Mouse (Mus musculus): ENCODE measurements at regions not wholly inside any gene's neighbourhood (a gene's known extent, or its start where the extent isn't known, plus 50 kb on each side); places are given as distances from the start of the nearest gene placed in this dataset.
"Not testable (repeated sequence)": the region's sequence is repeated elsewhere in the genome, so short reads cannot be mapped to it uniquely, and the experiment has no call there.

- H3K27me3 ChIP-seq (ENCODE audit: control insufficient read depth, insufficient read depth, low read length, poor library complexity, severe bottlenecking); H3K36me3 ChIP-seq (ENCODE audit: control insufficient read depth, insufficient read depth, low read length, poor library complexity, severe bottlenecking); H3K27ac ChIP-seq (ENCODE audit: insufficient read depth, low read length); H3K4me1 ChIP-seq (ENCODE audit: control insufficient read depth, insufficient read depth, low read length); H3K9ac ChIP-seq (ENCODE audit: low read depth, poor library complexity, severe bottlenecking); H3K9me3 ChIP-seq (replicated peaks; ENCODE audit: control insufficient read depth, insufficient read depth, low read length, poor library complexity, severe bottlenecking); H3K4me3 ChIP-seq (ENCODE audit: low read depth, low read length): not testable (repeated sequence)
Observed at GRCm38 (mm10) chr17:13432256-13432655, 77.9 kb downstream of the Tcp10c start.

- not testable (repeated sequence) for H3K9me3 ChIP-seq (replicated peaks; ENCODE audit: control insufficient read depth, insufficient read depth, low read length, poor library complexity, severe bottlenecking); H3K27me3 ChIP-seq (ENCODE audit: control insufficient read depth, insufficient read depth, low read length, poor library complexity, severe bottlenecking); H3K36me3 ChIP-seq (ENCODE audit: control insufficient read depth, insufficient read depth, low read length, poor library complexity, severe bottlenecking); H3K9ac ChIP-seq (ENCODE audit: low read depth, poor library complexity, severe bottlenecking); H3K4me3 ChIP-seq (ENCODE audit: low read depth, low read length); H3K4me1 ChIP-seq (ENCODE audit: control insufficient read depth, insufficient read depth, low read length); H3K27ac ChIP-seq (ENCODE audit: insufficient read depth, low read length)
Observed at GRCm38 (mm10) chr17:13434146-13434545, 79.8 kb downstream of the Tcp10c start.

GRCm38 (mm10) chr17:13438790-13439189, 84.4 kb downstream of the Tcp10c start:
- not testable (repeated sequence) for H3K27me3 ChIP-seq (ENCODE audit: control insufficient read depth, insufficient read depth, low read length, poor library complexity, severe bottlenecking); H3K9me3 ChIP-seq (replicated peaks; ENCODE audit: control insufficient read depth, insufficient read depth, low read length, poor library complexity, severe bottlenecking); H3K9ac ChIP-seq (ENCODE audit: low read depth, poor library complexity, severe bottlenecking); H3K4me1 ChIP-seq (ENCODE audit: control insufficient read depth, insufficient read depth, low read length); H3K4me3 ChIP-seq (ENCODE audit: low read depth, low read length); H3K27ac ChIP-seq (ENCODE audit: insufficient read depth, low read length); H3K36me3 ChIP-seq (ENCODE audit: control insufficient read depth, insufficient read depth, low read length, poor library complexity, severe bottlenecking)

- H3K4me1 ChIP-seq (ENCODE audit: control insufficient read depth, insufficient read depth, low read length); H3K36me3 ChIP-seq (ENCODE audit: control insufficient read depth, insufficient read depth, low read length, poor library complexity, severe bottlenecking); H3K9ac ChIP-seq (ENCODE audit: low read depth, poor library complexity, severe bottlenecking); H3K9me3 ChIP-seq (replicated peaks; ENCODE audit: control insufficient read depth, insufficient read depth, low read length, poor library complexity, severe bottlenecking); H3K4me3 ChIP-seq (ENCODE audit: low read depth, low read length); H3K27me3 ChIP-seq (ENCODE audit: control insufficient read depth, insufficient read depth, low read length, poor library complexity, severe bottlenecking); H3K27ac ChIP-seq (ENCODE audit: insufficient read depth, low read length): not testable (repeated sequence)
Observed at GRCm38 (mm10) chr17:13440708-13441530, 86.5 kb downstream of the Tcp10c start.

- not testable (repeated sequence) for H3K9me3 ChIP-seq (replicated peaks; ENCODE audit: control insufficient read depth, insufficient read depth, low read length, poor library complexity, severe bottlenecking); H3K27me3 ChIP-seq (ENCODE audit: control insufficient read depth, insufficient read depth, low read length, poor library complexity, severe bottlenecking); H3K9ac ChIP-seq (ENCODE audit: low read depth, poor library complexity, severe bottlenecking); H3K27ac ChIP-seq (ENCODE audit: insufficient read depth, low read length); H3K4me1 ChIP-seq (ENCODE audit: control insufficient read depth, insufficient read depth, low read length); H3K36me3 ChIP-seq (ENCODE audit: control insufficient read depth, insufficient read depth, low read length, poor library complexity, severe bottlenecking); H3K4me3 ChIP-seq (ENCODE audit: low read depth, low read length)
Observed at GRCm38 (mm10) chr17:13442229-13442628, 87.9 kb downstream of the Tcp10c start.

- not testable (repeated sequence) for H3K9ac ChIP-seq (ENCODE audit: low read depth, poor library complexity, severe bottlenecking); H3K4me3 ChIP-seq (ENCODE audit: low read depth, low read length); H3K27me3 ChIP-seq (ENCODE audit: control insufficient read depth, insufficient read depth, low read length, poor library complexity, severe bottlenecking); H3K9me3 ChIP-seq (replicated peaks; ENCODE audit: control insufficient read depth, insufficient read depth, low read length, poor library complexity, severe bottlenecking); H3K4me1 ChIP-seq (ENCODE audit: control insufficient read depth, insufficient read depth, low read length); H3K36me3 ChIP-seq (ENCODE audit: control insufficient read depth, insufficient read depth, low read length, poor library complexity, severe bottlenecking); H3K27ac ChIP-seq (ENCODE audit: insufficient read depth, low read length)
Observed at GRCm38 (mm10) chr17:13456869-13457600, 102.7 kb downstream of the Tcp10c start.

- H3K27me3 ChIP-seq (ENCODE audit: control insufficient read depth, insufficient read depth, low read length, poor library complexity, severe bottlenecking); H3K9ac ChIP-seq (ENCODE audit: low read depth, poor library complexity, severe bottlenecking); H3K4me3 ChIP-seq (ENCODE audit: low read depth, low read length); H3K36me3 ChIP-seq (ENCODE audit: control insufficient read depth, insufficient read depth, low read length, poor library complexity, severe bottlenecking); H3K27ac ChIP-seq (ENCODE audit: insufficient read depth, low read length); H3K9me3 ChIP-seq (replicated peaks; ENCODE audit: control insufficient read depth, insufficient read depth, low read length, poor library complexity, severe bottlenecking); H3K4me1 ChIP-seq (ENCODE audit: control insufficient read depth, insufficient read depth, low read length): not testable (repeated sequence)
Observed at GRCm38 (mm10) chr17:13457942-13458341, 103.6 kb downstream of the Tcp10c start.

GRCm38 (mm10) chr17:13458814-13459213, 104.4 kb downstream of the Tcp10c start:
- not testable (repeated sequence) for H3K27ac ChIP-seq (ENCODE audit: insufficient read depth, low read length); H3K36me3 ChIP-seq (ENCODE audit: control insufficient read depth, insufficient read depth, low read length, poor library complexity, severe bottlenecking); H3K4me3 ChIP-seq (ENCODE audit: low read depth, low read length); H3K4me1 ChIP-seq (ENCODE audit: control insufficient read depth, insufficient read depth, low read length); H3K9me3 ChIP-seq (replicated peaks; ENCODE audit: control insufficient read depth, insufficient read depth, low read length, poor library complexity, severe bottlenecking); H3K27me3 ChIP-seq (ENCODE audit: control insufficient read depth, insufficient read depth, low read length, poor library complexity, severe bottlenecking); H3K9ac ChIP-seq (ENCODE audit: low read depth, poor library complexity, severe bottlenecking)

GRCm38 (mm10) chr17:13462663-13463062, 108.3 kb downstream of the Tcp10c start:
- not testable (repeated sequence) for H3K27ac ChIP-seq (ENCODE audit: insufficient read depth, low read length); H3K9ac ChIP-seq (ENCODE audit: low read depth, poor library complexity, severe bottlenecking); H3K9me3 ChIP-seq (replicated peaks; ENCODE audit: control insufficient read depth, insufficient read depth, low read length, poor library complexity, severe bottlenecking); H3K4me3 ChIP-seq (ENCODE audit: low read depth, low read length); H3K27me3 ChIP-seq (ENCODE audit: control insufficient read depth, insufficient read depth, low read length, poor library complexity, severe bottlenecking); H3K4me1 ChIP-seq (ENCODE audit: control insufficient read depth, insufficient read depth, low read length); H3K36me3 ChIP-seq (ENCODE audit: control insufficient read depth, insufficient read depth, low read length, poor library complexity, severe bottlenecking)

Data from ES-Bruce4 (cell line).